Mouse (Mus musculus) E14TG2a.4 (cell line): ENCODE data around the gene Psmb9.

Experiments
- CTCF ChIP-seq: conservative IDR thresholded peaks from 2 replicates; pipeline ENCODE4 v1.5.1; 2014; ENCODE audit warnings: low read length
- NANOG ChIP-seq: IDR thresholded peaks from 2 replicates; pipeline ENCODE4 v1.6.1; 2014; ENCODE audit warnings: borderline replicate concordance, low read length, mixed read lengths

GRCm38 (mm10) chr17:34179019-34179418 is 8.5 kb downstream of the Psmb9 start:
- TF ChIP-seq CTCF (no peak), NANOG (no peak)
